Mouse (Mus musculus) c-Kit-positive CD71-positive TER-119-negative erythroid progenitor cells, embryonic 14.5 days (primary cell): Measurements from ENCODE around the gene Syt8.

Experiments used
- DNase-seq: peaks from one replicate; pipeline ENCODE4 v3.0.0-alpha.2; 2013; ENCODE audit warnings: low read depth

Syt8 gene

DNA sequence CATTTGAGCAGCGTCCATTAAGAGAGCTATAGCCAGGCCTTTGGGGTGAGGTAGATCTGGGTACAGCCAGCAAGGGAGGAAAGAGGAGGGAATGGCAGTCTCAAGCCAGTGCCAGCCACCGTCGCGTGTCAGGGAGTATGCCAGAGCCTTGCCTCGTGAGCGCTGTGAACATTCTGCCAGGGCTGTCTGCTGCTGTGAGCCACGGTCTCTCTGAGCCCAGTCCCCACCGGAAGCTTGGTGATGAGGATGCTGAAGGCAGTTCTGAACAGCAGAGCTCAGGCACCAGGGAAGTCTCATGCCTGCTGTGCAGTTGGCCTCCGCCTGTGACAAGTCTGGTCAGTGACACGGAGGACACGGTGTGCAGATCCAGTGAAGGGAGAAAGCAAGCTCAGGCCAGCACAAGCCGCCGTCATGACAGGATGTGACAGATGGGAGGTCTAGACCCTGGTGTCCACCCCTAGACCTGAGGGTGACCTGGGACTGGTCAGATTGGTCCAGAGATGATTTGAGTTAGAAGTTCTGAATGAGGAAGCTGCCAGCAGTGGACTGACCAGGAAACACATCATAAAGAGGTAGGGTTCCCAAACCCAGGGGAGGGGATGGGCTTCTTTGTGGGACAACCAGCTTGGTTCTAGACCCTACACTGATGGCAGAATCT, 42.3 kb downstream of the Syt8 start:
- no peak for DNase-seq

- DNase-seq = no peak
Measured at GRCm38 (mm10) chr7:142478001-142478400, 43.4 kb downstream of the Syt8 start.

- no peak for DNase-seq
Measured at GRCm38 (mm10) chr7:142478574-142478973, 43.9 kb downstream of the Syt8 start.

- DNase-seq = no peak
Measured at GRCm38 (mm10) chr7:142479307-142479706, 44.7 kb downstream of the Syt8 start.

GRCm38 (mm10) chr7:142479886-142480285, 45.2 kb downstream of the Syt8 start:
- DNase-seq = no peak

GRCm38 (mm10) chr7:142480661-142481060, 46.0 kb downstream of the Syt8 start:
- no peak for DNase-seq

DNA sequence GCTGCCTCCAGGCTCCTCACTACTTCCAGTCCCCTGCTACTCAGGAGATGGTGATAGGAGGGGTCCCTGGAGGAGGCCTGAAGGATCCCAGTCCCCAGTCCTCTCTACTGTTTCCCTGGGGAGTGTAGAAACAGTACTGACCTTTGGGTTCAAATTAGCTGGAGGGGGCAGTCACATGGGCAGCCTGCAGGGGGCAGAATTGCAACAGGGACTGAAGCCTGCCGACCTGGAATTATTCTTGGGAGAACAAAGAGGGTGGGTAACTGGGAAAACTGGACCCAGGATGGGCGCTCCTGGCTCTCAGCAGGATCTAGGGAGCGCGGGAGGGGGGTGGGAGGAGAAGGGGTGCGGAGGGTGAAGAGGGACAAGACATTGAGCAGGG, 46.5 kb downstream of the Syt8 start:
- DNase-seq = no peak

- no peak for DNase-seq
Measured at GRCm38 (mm10) chr7:142481568-142482255, 47.1 kb downstream of the Syt8 start.

DNA sequence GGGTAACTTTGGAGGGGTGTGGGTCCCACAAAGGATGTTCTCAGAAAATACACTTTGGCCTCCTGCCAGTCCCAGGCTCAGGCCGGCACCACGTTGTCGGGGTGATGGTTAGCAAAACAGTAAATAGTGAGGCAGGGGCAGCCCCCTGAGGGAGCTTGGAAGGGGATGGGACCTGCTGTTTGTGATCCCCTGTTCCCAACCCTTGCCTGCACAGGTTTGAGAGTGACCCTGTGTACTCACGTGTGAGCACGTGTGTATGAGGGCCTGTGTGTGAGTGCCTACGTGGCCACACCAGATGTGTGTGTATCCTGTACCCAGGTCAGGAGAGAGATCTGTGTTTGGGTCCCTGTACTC, 47.6 kb downstream of the Syt8 start:
- DNase-seq = no peak

DNA sequence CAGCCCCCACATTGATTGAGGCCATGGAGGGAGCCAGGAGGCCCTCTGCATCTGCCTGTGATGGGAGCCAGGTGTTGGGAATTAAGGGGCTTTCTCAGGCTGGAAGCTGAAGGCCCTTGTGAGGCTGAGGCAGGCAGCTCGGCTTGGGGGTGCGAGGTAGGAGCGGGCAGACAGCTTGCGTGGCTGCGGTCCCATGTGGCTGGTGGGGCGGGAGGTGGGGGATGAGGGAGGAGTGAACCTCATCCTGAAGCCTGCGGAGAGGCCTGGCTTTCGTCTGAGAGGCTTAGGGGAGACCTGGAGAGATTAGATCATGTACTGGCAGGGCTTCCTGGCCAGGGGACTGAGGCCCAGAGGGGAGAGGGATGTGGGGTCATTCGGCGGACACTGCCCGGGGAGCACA, 48.5 kb downstream of the Syt8 start:
- DNase-seq = no peak

DNA sequence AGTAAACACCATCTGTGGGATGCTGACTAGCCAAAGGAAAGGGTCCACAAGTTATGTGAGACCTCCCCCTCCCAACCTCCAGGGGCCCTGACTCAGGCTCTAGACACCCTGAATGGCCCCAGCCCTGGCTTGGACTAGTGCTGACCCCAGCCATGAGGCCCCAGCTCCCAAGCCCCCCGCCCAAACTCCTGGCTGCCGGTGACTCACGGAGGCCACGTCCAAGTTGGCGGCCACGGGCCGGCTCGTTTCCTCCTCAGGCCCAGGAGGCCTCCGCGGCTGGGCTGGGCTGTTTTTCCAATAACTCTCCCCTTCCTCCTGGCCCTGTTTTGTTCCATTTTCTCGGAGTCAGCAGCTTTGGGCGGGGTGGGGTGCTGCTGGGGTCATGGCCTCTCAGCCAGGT, 50.1 kb downstream of the Syt8 start:
- no peak for DNase-seq

DNA sequence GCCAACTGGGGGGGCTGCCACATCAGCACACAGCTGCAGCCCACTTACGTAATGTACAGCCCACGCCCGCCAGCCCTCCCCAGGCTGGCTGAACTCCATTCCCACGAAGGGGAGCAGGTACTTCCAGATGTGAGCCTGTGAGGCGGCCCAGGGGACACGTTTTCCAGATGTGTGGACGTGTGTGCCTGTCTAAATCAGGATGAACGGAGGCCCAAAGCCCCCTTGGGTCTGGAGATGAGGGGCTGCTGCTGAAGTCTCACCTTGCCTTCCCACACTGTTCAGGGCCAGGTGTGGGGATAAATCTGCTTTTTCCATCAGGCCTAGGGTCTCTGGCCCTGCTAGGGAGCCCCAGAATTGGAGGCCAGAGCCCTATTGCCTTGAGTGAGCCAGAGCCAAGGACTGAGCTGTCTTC, 52.1 kb downstream of the Syt8 start:
- no peak for DNase-seq

GRCm38 (mm10) chr7:142487341-142487859, 52.8 kb downstream of the Syt8 start:
- DNase-seq = peak; percentile 15

GRCm38 (mm10) chr7:142488053-142488452, 53.4 kb downstream of the Syt8 start:
- no peak for DNase-seq
